Mouse (Mus musculus): Measurements from ENCODE around the gene Olfr970. TPM values are rescaled to one million over a fixed set of nuclear protein-coding genes. Genes with fewer than 3 reads are reported as not detected.

Olfr970 gene
- not detected in 2 replicates for polyA plus RNA-seq (2012)

DNA sequence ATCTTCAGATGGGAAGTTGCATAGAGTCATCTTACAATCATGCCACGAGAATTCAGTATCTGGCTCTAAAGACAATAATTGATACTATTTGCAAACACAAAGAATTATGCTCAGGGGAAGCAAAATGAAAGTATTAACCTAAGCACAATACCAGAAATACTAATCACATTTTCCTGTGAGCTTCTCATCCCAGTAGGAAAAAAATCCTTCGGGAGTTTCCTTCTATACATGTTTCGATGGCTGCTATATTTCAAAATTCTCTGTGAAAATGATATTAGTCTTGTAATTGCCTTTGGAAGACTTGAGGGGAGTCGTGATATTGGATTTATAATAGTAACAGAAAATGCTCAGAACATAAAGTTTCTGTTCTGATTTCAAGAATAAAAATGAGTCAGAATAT is at the start of gene Olfr970:
Gene Olfr970 (plus strand): TSS at position 301 of the 400 bp plus-strand sequence.

DNA sequence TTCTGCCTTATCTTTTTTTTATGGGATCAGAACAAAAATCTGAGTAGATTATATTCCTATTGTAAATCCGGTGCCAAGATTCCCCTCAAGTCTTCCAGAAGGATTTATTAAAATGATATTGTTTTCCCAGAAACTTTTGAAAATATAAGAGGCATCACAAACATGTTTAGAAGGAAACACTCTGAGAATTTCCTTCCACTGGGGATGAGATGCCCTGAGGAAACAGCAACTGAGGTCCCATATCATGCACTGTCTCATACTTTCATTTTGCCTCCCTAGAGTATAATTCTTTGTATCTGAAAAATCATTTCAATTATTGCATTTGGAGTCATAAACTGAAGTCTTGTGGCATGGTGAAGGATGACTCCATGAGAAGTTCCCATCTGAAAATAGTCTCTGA is 25.5 kb upstream of the Olfr970 start, which contains the start of gene Olfr968:
Gene Olfr968 (minus strand): TSS at position 101 of the 400 bp plus-strand sequence.

DNA sequence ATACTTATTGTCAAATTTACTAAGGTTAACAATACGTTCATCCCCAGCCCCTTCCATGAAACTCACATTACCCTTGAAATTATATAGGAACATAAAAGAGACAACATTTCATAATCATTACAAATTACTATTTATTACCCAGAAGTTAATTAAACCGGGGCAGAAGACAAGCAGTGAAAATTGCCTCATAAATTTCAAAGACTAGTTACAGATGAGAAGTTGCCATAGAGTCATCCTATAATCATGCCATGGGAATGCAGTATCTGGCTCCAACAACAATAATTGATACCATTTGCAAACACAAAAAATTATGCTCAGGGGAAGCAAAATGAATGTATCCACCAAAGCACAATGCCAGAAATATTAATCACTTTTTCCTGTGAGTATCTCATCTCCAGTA is 18.1 kb upstream of the Olfr970 start, which contains the start of gene Olfr969:
Gene Olfr969 (plus strand): TSS at position 388 of the 400 bp plus-strand sequence.

DNA sequence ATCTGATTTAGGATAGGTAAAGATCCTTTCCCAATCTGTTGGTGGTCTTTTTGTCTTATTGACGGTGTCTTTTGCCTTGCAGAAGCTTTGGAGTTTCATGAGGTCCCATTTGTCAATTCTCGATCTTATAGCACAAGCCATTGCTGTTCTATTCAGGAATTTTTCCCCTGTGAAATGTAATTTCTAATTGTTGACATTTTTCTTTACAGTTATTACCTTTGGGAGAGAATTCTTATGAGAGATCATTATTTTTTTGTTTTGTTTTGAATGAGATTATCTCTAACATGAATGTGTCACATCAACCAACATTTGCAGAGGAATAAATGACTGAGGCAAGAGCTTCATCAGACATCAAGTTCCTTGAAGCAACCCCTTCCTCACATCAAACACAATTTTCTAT is 27.9 kb downstream of the Olfr970 start, which contains the start of gene Olfr971:
Gene Olfr971 (plus strand): TSS at position 301 of the 400 bp plus-strand sequence.

DNA sequence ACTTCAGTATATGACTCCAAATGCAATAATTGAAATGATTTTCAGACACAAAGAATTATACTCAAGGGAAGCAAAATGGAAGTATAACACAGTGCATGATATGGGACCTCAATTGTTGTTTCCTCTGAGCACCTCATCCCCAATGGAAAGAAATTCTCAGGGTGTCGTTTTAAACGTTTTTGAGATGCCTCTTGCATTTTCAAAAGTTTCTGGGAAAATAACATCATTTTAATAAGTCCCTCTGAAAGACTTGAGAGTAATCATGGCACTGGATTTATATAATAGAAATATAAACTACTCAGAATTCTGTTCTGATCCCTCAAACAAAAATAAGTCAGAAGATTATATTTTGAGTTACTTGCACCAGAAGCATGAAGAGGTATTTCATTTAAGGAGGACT is 57.5 kb downstream of the Olfr970 start, which contains the start of gene Olfr972:
Gene Olfr972 (plus strand): TSS at position 301 of the 400 bp plus-strand sequence.

Other genes starting within 250 kb of the Olfr970 start
- not detected in 2 replicates for gene Olfr959, start 233.3 kb upstream of the Olfr970 start, polyA plus RNA-seq (2012)
- not detected in 2 replicates for gene AW551984, start 204.5 kb upstream of the Olfr970 start, polyA plus RNA-seq (2012)
- not detected in 2 replicates for gene Olfr148, start 198.2 kb upstream of the Olfr970 start, polyA plus RNA-seq (2012)
- gene Olfr960, start 187.5 kb upstream of the Olfr970 start, polyA plus RNA-seq (2012) = not detected in 2 replicates
- not detected in 2 replicates for gene Olfr961, start 163.8 kb upstream of the Olfr970 start, polyA plus RNA-seq (2012)
- not detected in 2 replicates for gene Olfr963, start 141.7 kb upstream of the Olfr970 start, polyA plus RNA-seq (2012)
- gene Olfr149, start 101.7 kb upstream of the Olfr970 start, polyA plus RNA-seq (2012) = not detected in 2 replicates
- 0.10 TPM in 1 of 2 replicates, not detected in the other for gene Olfr965, start 97.5 kb upstream of the Olfr970 start, polyA plus RNA-seq (2012)
- gene Olfr150, start 77.9 kb upstream of the Olfr970 start, polyA plus RNA-seq (2012) = not detected in 2 replicates
- not detected in 2 replicates for gene Olfr967, start 62.6 kb upstream of the Olfr970 start, polyA plus RNA-seq (2012)
- not detected in 2 replicates for gene Olfr968, start 25.6 kb upstream of the Olfr970 start, polyA plus RNA-seq (2012)
- gene Olfr969, start 17.9 kb upstream of the Olfr970 start, polyA plus RNA-seq (2012) = not detected in 2 replicates
- gene Olfr971, start 28.0 kb downstream of the Olfr970 start, polyA plus RNA-seq (2012) = not detected in 2 replicates
- not detected in 2 replicates for gene Olfr972, start 57.6 kb downstream of the Olfr970 start, polyA plus RNA-seq (2012)
- gene Olfr229, start 98.5 kb downstream of the Olfr970 start, polyA plus RNA-seq (2012) = not detected in 2 replicates
- gene Olfr974, start 128.6 kb downstream of the Olfr970 start, polyA plus RNA-seq (2012) = not detected in 2 replicates
- gene Olfr975, start 143.2 kb downstream of the Olfr970 start, polyA plus RNA-seq (2012) = not detected in 2 replicates
- not detected in 2 replicates for gene Olfr976, start 152.3 kb downstream of the Olfr970 start, polyA plus RNA-seq (2012)
- gene Olfr978, start 183.3 kb downstream of the Olfr970 start, polyA plus RNA-seq (2012) = not detected in 2 replicates
- gene Olfr979, start 194.6 kb downstream of the Olfr970 start, polyA plus RNA-seq (2012) = not detected in 2 replicates
- gene Olfr980, start 200.7 kb downstream of the Olfr970 start, polyA plus RNA-seq (2012) = not detected in 2 replicates
- gene Olfr981, start 212.6 kb downstream of the Olfr970 start, polyA plus RNA-seq (2012) = not detected in 2 replicates